Mouse (Mus musculus) G1E (cell line): ENCODE results near the gene Lrrfip2. TPM values are rescaled to one million over a fixed set of nuclear protein-coding genes. Genes with fewer than 3 reads are reported as not detected.

ENCODE experiments used
- ATAC-seq: 2 replicates; pipeline ENCODE4 v1.8.0; 2016; ENCODE audit warnings: mild to moderate bottlenecking; ENCODE audit not compliant: insufficient number of reproducible peaks, poor library complexity, low FRiP score, severe bottlenecking; ENCODE audit errors: extremely low read depth
- DNase-seq: peaks from one replicate; pipeline ENCODE4 v3.0.0; 2012; ENCODE audit warnings: low spot score
- H3K27me3 ChIP-seq: 2 replicates; pipeline ENCODE4 v1.6.1; 2012; ENCODE audit warnings: mild to moderate bottlenecking, low read length, inconsistent platforms; ENCODE audit not compliant: insufficient read depth
- H3K36me3 ChIP-seq: replicated peaks from 2 replicates; pipeline ENCODE3; 2012; ENCODE audit warnings: mild to moderate bottlenecking, inconsistent platforms
- H3K4me1 ChIP-seq: 2 replicates; pipeline ENCODE4 v1.6.1; 2012; ENCODE audit warnings: low read depth, low read length, inconsistent platforms, mixed read lengths; ENCODE audit not compliant: insufficient read depth
- H3K4me3 ChIP-seq: 2 replicates; pipeline ENCODE4 v1.5.1; 2012; ENCODE audit warnings: low read depth, mild to moderate bottlenecking, inconsistent platforms, low read length, moderate library complexity, mixed read lengths
- H3K9me3 ChIP-seq: replicated peaks from 2 replicates; pipeline ENCODE4 v1.6.1; 2012; ENCODE audit warnings: inconsistent platforms
- CTCF ChIP-seq: IDR thresholded peaks from 2 replicates; pipeline ENCODE4 v1.5.1; 2012; ENCODE audit warnings: low read depth, low read length, inconsistent platforms, mixed read lengths
- GATA1 ChIP-seq: IDR thresholded peaks from 2 replicates; pipeline ENCODE4 v1.6.1; 2012; ENCODE audit warnings: borderline replicate concordance, low read length, inconsistent platforms, mixed read lengths
- GATA2 ChIP-seq: IDR thresholded peaks from 2 replicates; pipeline ENCODE4 v1.6.1; 2012; ENCODE audit warnings: low read depth, low read length, inconsistent platforms, borderline replicate concordance
- POLR2AphosphoS5 ChIP-seq: IDR thresholded peaks from 2 replicates; pipeline ENCODE4 v1.6.1; 2012; ENCODE audit warnings: low read depth, low read length, inconsistent platforms; ENCODE audit not compliant: insufficient replicate concordance
- TAL1 ChIP-seq: conservative IDR thresholded peaks from 2 replicates; pipeline ENCODE4 v1.6.1; 2012; ENCODE audit warnings: low read depth, low read length, inconsistent platforms, mixed read lengths
- polyA plus RNA-seq: library from polyadenylated mRNA; stranded (reverse); fragments of >175 nt; gene quantifications from 2 replicates; pipeline ENCODE4 v1.2.3, GENCODE M21; 2012
- total RNA-seq, 2 experiments: library from RNA; stranded (forward) in 1 of 2; stranded (reverse) in 1 of 2; fragments of 200-1000 nt in 1 of 2; fragments of >200 nt in 1 of 2; fragmentation: Nextera tagmentation in 1 of 2; gene quantifications; 2 replicates each; pipeline ENCODE4 v1.2.3; 2014 to 2017

Lrrfip2 gene
- total and polyA plus RNA-seq, 3 experiments = 14.3 to 38.4 (median 28.4) TPM

- Histone ChIP-seq H3K27me3 (no peaks in the 10 kb centered on the region), H3K4me1 (no peaks in the 10 kb centered on the region), H3K9me3 (no peaks in the 10 kb centered on the region), H3K4me3 (no peak overlapping the region), H3K36me3 (peaks cover 78% of the 10 kb centered on the region)
- TF ChIP-seq CTCF (no peak), POLR2AphosphoS5 (no peak), GATA2 (no peak), GATA1 (no peak), TAL1 (no peak)
- DNase-seq = no peak
- ATAC-seq = no peak
These were observed 128.2 kb downstream of the Lrrfip2 start for GRCm38 (mm10) chr9:111245546-111245945.

GRCm38 (mm10) chr9:111247682-111248246 lies 130.4 kb downstream of the Lrrfip2 start:
- DNase-seq (no peak), ATAC-seq (peak; percentile 40; the same call in 1 of the 2 replicates)
- no peak overlapping the region for H3K4me3 ChIP-seq
- H3K4me1 ChIP-seq = no peaks in the 10 kb centered on the region
- TF ChIP-seq GATA2 (no peak), CTCF (no peak), TAL1 (no peak), GATA1 (no peak), POLR2AphosphoS5 (no peak)
- H3K9me3 ChIP-seq = no peaks in the 10 kb centered on the region
- peaks cover 76% of the 10 kb centered on the region for H3K36me3 ChIP-seq
- no peaks in the 10 kb centered on the region for H3K27me3 ChIP-seq

DNA sequence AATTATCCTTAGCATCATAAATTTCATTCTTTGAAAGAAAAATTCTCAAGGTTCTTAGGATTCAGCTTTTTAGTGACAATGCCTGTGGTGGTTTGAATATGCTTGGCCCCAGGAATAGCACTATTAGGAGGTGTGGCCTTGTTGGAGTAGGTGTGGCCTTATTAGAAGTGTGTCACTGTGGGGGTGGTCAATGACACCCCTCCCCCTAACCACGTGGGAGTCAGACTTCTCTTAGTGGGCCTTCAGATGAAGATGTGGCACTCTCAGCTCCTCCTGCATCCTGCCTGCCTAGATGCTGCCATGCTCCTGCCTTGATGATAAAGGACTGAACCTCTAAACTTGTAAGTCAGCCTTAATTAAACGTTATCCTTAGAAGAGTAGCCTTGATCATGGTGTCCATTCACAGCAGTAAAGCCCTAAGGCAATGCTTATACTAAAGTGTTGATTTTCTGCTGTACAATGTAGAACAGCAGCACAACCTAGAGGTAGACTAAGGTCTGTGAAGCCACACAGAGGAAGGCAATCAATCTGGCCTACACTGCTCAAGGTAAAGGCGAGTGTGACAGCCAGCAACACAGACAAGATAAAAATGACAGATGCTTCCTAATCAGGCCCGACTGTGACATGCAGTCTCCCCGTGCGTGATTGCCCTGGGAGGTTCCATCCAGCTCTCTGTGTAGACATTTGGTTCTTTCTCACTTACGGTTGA lies 134.9 kb downstream of the Lrrfip2 start:
- Histone ChIP-seq H3K4me1 (no peaks in the 10 kb centered on the region), H3K27me3 (no peaks in the 10 kb centered on the region), H3K36me3 (peaks cover 77% of the 10 kb centered on the region), H3K9me3 (no peaks in the 10 kb centered on the region), H3K4me3 (no peak overlapping the region)
- TF ChIP-seq POLR2AphosphoS5 = no peak
- no peak for TF ChIP-seq CTCF
- TF ChIP-seq GATA1 = no peak
- no peak for TF ChIP-seq GATA2
- no peak for TF ChIP-seq TAL1
- DNase-seq (no peak), ATAC-seq (no peak)

GRCm38 (mm10) chr9:111260360-111260985 lies 143.1 kb downstream of the Lrrfip2 start:
- Histone ChIP-seq H3K9me3 (no peaks in the 10 kb centered on the region), H3K4me3 (no peak overlapping the region), H3K4me1 (no peaks in the 10 kb centered on the region), H3K36me3 (peaks cover 90% of the 10 kb centered on the region), H3K27me3 (no peaks in the 10 kb centered on the region)
- DNase-seq (no peak), ATAC-seq (no peak)
- no peak for TF ChIP-seq TAL1

GRCm38 (mm10) chr9:111261356-111261755 lies 144.0 kb downstream of the Lrrfip2 start:
- DNase-seq (no peak), ATAC-seq (no peak)
- Histone ChIP-seq H3K9me3 (no peaks in the 10 kb centered on the region), H3K27me3 (no peaks in the 10 kb centered on the region), H3K4me1 (no peaks in the 10 kb centered on the region), H3K36me3 (peaks cover 90% of the 10 kb centered on the region), H3K4me3 (no peak overlapping the region)
- TF ChIP-seq TAL1 = no peak

GRCm38 (mm10) chr9:111267998-111268397 lies 150.6 kb downstream of the Lrrfip2 start:
- Histone ChIP-seq H3K9me3 (no peaks in the 10 kb centered on the region), H3K4me1 (peaks cover 7% of the 10 kb centered on the region), H3K36me3 (peaks cover 50% of the 10 kb centered on the region), H3K4me3 (no peak overlapping the region), H3K27me3 (no peaks in the 10 kb centered on the region)
- ATAC-seq (no peak), DNase-seq (no peak)
- TF ChIP-seq TAL1 (no peak), GATA2 (no peak), POLR2AphosphoS5 (no peak), CTCF (no peak), GATA1 (no peak)
